Mouse (Mus musculus): ENCODE data around the gene Ptprd.
A peak's percentile ranks its signal among the peaks of the same experiment; 100 is the strongest.
"Not testable (repeated sequence)": the region's sequence is repeated elsewhere in the genome, so short reads cannot be mapped to it uniquely, and the experiment has no call there.

The Ptprd gene

GRCm38 (mm10) chr4:76450351-76451018, 1761.3 kb downstream of the Ptprd start:
- DNase-seq (ENCODE audit: low read depth, low spot score) = peak; percentile 76

- DNase-seq (ENCODE audit: low read depth, low spot score) = no peak
Measured at GRCm38 (mm10) chr4:76449466-76450350, 1762.1 kb downstream of the Ptprd start.

DNA sequence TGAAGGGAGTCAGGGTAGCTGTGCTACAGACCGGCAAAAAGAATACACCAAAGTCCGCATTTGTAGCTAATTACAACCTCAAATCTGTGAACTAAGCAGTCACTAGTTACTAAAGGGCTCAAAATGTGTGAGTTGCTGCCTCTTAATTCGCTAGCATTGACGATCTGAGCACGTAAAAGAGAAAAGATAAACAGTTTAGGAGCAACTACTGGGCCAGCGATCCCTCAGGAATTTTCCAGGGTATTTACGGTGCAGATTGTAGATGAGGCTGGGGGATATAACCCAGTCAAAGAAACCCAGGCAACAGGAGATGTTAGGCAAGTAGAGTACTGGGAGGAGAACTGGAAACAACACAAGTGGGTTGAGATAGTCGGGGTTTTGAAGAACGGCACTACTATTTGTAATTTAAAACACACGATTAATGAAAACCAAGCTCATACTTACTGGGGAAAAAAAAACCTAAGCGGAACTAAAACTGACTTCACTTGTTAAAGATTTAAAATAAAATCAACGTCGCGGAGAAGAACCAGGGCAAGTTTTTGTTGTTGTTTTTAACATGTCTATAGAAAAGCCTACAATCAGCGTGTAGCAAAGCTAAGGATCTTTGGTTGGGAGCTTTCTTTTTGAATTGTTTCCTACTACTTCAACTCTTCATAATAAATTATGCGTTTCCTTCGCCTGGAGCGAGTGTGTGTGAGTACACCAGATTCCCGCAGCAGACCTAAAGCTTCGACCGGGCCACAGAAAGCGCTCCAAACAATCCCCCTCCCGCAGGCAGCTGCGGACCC, 1762.9 kb downstream of the Ptprd start:
- DNase-seq (ENCODE audit: low read depth, low spot score) = no peak

DNA sequence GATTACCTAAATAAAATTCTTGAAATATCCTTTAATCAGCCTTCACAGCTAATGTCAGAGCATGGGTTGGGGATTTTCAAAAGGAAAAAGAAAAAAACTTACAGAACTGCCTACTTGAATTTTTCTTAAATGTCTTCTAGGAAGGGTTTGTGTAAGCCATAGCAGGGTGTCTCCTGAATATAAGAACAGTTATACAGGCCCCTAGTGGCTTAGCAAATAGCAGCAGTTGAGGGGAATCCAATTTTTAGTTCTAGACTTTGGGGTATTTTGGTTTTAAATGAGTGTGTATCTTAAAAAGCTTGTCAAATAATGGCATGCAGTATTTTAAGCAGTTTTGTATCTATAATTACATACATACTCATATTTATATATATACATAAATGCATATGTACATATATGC, 1764.4 kb downstream of the Ptprd start:
- no peak for DNase-seq (ENCODE audit: low read depth, low spot score)

DNA sequence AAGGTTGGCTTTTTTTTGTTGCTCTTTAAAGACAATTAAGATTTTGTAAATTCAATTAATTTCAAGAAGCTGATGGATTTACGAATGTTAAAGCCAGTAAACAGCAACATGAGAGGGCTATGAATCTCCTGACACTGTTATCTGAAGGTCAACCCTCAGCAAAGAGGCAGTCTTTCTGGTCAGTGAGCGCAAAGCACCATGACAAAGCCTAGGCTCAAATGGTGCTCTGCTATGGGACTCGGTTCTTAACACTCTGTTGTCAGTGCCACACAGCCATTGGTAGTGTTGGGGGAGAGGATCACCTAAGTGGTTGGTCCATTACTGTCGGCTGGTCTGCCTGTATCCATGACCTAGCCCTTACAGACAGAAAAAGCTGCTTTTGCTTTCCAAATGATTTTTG, 1767.0 kb downstream of the Ptprd start:
- no peak for DNase-seq (ENCODE audit: low read depth, low spot score)

DNA sequence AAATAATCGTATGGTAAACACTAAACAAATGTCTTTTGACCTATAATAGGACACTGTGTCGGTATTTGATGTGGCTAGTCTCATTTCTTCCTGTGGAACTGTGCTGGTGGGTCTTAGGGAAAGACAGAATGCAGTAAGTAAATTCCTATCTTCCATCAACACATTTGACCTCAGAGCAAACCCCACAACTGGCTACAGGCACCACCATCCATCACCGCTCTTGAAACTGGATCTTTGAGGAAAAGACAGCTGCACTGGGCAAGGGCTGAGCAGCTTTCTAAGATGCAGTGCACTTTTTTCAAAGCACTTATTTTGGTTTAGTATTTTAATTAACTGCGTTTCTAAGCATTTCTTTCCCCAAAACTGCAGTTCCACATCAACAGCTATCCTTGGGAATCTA, 1768.2 kb downstream of the Ptprd start:
- DNase-seq (ENCODE audit: low read depth, low spot score) = no peak

DNA sequence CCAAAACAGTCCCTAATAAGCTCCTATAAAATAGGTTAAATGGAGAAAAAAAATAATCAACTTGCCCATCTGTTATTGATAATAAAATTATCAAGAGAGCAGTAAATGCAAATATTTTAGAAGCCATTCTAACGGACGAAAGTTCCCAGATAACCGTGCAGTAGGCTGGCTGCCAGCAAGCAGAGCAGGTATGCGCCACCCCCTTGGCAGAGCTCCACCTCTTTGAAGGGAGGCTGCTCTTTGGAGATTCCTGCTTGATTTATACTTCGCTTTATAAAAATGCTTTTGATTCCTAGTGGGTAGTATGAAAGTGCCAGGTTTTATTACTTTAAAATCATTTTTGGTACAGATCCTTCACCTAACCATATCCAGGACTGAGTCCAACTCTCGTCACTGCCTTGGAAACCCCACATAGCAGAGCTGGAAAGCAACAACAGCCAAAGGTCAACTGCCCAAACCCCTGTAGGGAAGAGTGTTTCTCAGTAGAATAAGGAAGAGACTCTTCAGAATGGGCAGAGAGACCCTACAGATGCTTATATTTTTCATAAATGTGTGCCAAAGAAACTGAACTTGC, 1770.9 kb downstream of the Ptprd start:
- DNase-seq (ENCODE audit: low read depth, low spot score) = no peak

- DNase-seq (ENCODE audit: low read depth, low spot score) = no peak
Measured at GRCm38 (mm10) chr4:76438496-76439079, 1773.2 kb downstream of the Ptprd start.

DNA sequence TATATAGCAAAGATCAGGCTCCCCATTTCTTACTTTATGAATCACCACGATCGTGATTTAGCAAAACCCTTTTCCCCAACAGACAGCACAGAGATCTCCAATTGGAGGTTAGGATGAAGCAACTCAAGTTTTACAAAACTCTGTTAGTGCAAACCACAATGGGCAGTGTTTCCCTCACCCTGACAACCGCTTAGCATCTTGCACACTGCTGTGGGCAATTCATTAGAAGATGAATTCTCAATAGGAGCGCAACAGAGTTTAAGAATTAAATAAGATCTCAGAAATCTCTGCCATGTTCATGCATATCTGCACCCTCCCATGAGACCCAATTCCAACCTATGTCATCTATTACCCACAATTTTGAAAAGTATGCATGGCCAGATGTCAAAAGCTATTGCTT, 1773.7 kb downstream of the Ptprd start:
- no peak for DNase-seq (ENCODE audit: low read depth, low spot score)

DNA sequence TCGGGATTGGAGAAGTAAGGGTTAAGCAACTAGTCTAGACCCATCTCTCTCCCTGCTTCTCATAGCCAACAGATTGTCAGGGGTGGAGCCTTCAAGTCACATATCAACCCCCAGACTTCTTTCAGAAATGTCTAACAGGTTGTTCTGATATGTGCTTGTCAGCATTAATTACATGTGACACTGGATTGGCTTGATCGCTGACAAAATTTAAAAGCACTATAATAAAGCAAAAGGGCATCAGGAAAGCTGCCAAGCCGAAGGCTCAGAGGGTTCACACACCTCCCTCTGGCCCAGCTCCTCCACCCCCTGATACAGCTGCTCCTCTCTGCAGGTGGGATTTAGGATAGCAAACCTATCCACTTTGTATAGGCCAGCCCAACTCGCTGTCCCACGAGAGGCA, 1775.8 kb downstream of the Ptprd start:
- DNase-seq (ENCODE audit: low read depth, low spot score) = no peak

GRCm38 (mm10) chr4:76429769-76430168, 1782.0 kb downstream of the Ptprd start:
- no peak for DNase-seq (ENCODE audit: low read depth, low spot score)

DNA sequence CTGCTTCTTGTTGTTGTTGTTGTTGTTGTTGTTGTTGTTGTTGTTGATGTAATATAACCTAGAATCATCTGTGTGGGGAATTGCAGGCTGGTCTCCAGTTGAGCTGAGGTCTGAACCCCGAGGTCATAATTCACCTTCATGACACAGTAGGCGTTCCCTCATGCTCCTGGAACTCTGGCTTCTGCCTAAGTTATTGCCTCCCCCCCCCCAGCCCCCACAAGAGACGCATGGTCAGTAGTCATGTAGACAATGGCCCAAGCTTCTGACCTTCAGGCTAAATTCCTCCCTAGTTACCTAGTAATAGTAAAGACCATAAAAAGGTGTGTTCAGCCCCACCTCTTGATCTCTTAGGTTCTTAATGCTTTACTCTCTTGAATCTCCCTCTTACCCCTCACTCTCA, 1784.7 kb downstream of the Ptprd start:
- DNase-seq (ENCODE audit: low read depth, low spot score) = not testable (repeated sequence)

GRCm38 (mm10) chr4:76425230-76425575, 1786.6 kb downstream of the Ptprd start:
- no peak for DNase-seq (ENCODE audit: low read depth, low spot score)

DNA sequence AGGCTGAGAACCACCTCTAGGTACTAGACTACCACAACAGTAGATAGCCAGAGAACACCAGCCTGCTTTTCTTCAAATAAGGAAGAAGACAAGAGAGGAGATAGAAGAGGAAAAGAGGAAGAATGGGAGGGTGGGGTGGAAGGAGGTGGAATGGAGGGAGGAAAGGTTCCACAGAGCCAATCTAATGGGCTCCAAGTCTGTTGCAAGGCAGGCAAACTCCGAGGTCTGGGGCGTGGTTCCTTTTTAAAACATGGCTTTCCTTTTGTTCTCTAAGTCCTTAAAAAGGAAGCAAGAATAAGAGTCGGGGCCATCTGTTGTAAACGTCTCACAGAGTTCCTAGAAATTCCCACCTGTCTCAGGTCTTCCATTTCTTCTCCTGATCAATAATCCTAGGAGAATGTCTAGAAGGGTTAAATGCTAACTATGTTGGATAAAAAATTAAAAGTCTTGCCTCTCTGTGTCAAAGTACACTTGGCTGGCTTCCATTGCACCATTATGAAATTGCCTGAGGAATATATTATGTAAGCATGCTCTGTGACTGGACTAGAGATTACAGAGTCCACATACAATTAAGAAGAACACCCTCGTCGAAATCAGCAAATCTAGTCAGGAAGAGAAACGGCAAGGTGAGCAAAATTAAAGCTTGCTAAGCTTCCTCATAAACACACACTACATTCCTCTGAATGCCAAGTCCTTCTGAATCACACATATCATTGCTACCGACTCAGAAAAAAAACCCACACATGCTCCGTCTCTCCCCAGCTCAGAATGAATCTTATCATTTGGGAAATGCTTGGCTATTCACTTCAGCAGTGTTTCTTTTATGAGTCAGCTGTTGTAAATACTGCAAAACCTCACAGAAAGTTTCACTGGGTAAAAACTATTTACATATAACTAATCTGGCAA, 1787.2 kb downstream of the Ptprd start:
- no peak for DNase-seq (ENCODE audit: low read depth, low spot score)

- DNase-seq (ENCODE audit: low read depth, low spot score) = no peak
Measured at GRCm38 (mm10) chr4:76422113-76422512, 1789.6 kb downstream of the Ptprd start.

- no peak for DNase-seq (ENCODE audit: low read depth, low spot score)
Measured at GRCm38 (mm10) chr4:76419641-76420040, 1792.1 kb downstream of the Ptprd start.

DNA sequence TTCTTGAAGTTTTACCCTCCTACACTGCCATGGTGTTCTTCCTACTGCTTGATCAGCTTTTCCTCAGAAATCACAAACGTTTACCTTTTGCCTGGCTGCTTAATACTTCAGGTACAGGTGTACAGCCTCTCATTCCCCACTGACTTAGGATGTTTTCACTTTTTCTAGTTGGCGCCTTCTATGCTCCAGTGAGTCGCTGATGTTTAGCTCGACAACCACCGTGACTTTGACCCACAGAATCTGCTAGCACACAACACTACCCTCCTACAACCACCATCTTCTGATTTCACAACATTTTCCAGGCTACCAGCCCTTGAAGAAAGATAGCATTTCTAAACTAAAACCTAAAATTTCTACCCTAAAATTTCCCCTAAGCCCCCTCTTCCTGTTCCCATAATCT, 1794.1 kb downstream of the Ptprd start:
- no peak for DNase-seq (ENCODE audit: low read depth, low spot score)

- DNase-seq (ENCODE audit: low read depth, low spot score) = no peak
Measured at GRCm38 (mm10) chr4:76415624-76416023, 1796.1 kb downstream of the Ptprd start.

DNA sequence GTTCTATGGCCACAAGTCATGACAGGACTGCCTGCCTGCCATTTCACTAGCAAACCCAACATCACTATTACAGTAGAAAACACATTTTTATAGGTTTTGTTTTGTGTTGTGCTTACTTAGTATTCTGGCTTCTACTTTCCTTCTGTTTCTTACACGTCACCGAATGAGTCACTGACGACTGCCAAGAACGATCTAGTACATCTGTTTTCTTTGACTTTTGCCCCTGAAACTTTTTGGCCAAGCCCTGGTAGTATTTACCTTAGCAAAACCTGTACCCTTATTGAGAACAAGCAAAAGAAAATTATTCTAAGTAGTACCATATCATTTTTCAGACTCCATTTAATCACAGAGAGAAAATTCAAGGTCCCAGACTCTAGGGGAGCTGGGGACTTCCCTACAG, 1797.2 kb downstream of the Ptprd start:
- DNase-seq (ENCODE audit: low read depth, low spot score) = no peak

- no peak for DNase-seq (ENCODE audit: low read depth, low spot score)
Measured at GRCm38 (mm10) chr4:76410053-76410452, 1801.7 kb downstream of the Ptprd start.

GRCm38 (mm10) chr4:76409159-76409558, 1802.6 kb downstream of the Ptprd start:
- DNase-seq (ENCODE audit: low read depth, low spot score) = no peak
